Mouse (Mus musculus) forebrain, postnatal 0 days (tissue): Measurements from ENCODE around the gene C2cd5. TPM values are rescaled to one million over a fixed set of nuclear protein-coding genes. Genes with fewer than 3 reads are reported as not detected.

Source experiments
- ATAC-seq: fragments of 200-750 bp; cut with Nextera tagmentation; 2 replicates; pipeline ENCODE4 v1.8.0; 2017; ENCODE audit warnings: mild to moderate bottlenecking, moderate library complexity
- DNase-seq: peaks from one replicate; pipeline ENCODE4 v3.0.0-alpha.2; 2015
- H3K27ac ChIP-seq: fragments of 300-500 bp; sonication (generic); 2 replicates; pipeline ENCODE4 v1.5.1; 2014; ENCODE audit warnings: low read depth, mild to moderate bottlenecking, antibody characterized with exemption, low read length, moderate library complexity, mixed read lengths
- H3K27me3 ChIP-seq: fragments of 300-500 bp; sonication (generic); 2 replicates; pipeline ENCODE4 v1.6.1; 2014; ENCODE audit warnings: mild to moderate bottlenecking, low read length, mixed read lengths; ENCODE audit not compliant: insufficient read depth
- H3K36me3 ChIP-seq: fragments of 300-500 bp; sonication (generic); 2 replicates; pipeline ENCODE4 v1.6.1; 2014; ENCODE audit warnings: mild to moderate bottlenecking, moderate library complexity; ENCODE audit not compliant: insufficient read depth
- H3K4me1 ChIP-seq: fragments of 300-500 bp; sonication (generic); 2 replicates; pipeline ENCODE4 v1.6.1; 2014; ENCODE audit warnings: antibody characterized with exemption; ENCODE audit not compliant: insufficient read depth
- H3K4me2 ChIP-seq: fragments of 300-500 bp; sonication (generic); 2 replicates; pipeline ENCODE4 v1.6.1; 2014; ENCODE audit warnings: low read depth, mild to moderate bottlenecking, moderate library complexity
- H3K4me3 ChIP-seq: fragments of 300-500 bp; sonication (generic); 2 replicates; pipeline ENCODE4 v1.5.1; 2014; ENCODE audit warnings: low read depth, low read length, mixed read lengths
- H3K9ac ChIP-seq: fragments of 300-500 bp; sonication (generic); 2 replicates; pipeline ENCODE4 v1.6.1; 2014; ENCODE audit warnings: mild to moderate bottlenecking
- H3K9me3 ChIP-seq: fragments of 300-500 bp; sonication (generic); 2 replicates; pipeline ENCODE4 v1.6.1; 2016; ENCODE audit warnings: low read length
- CTCF ChIP-seq: sonication (generic); IDR thresholded peaks from 2 replicates; pipeline ENCODE4 v1.5.1; 2016; ENCODE audit warnings: antibody characterized with exemption, control low read depth, low read depth
- WGBS: fragments of 180-500 bp; shearing (Covaris S2); extraction: QIAGEN DNeasy Blood & Tissue Kit; methylation state at CpG from one replicate; pipeline ENCODE4 v1.1.7; 2014; 5-methylcytosine and 5-hydroxymethylcytosine counted together
- polyA plus RNA-seq: library from polyadenylated mRNA; unstranded; fragments of >200 nt; fragmentation: Nextera tagmentation; extraction: Ambion mirVana; gene quantifications from 2 replicates; pipeline ENCODE4 v1.2.1, GENCODE M21; 2015
- total RNA-seq: library from RNA; depleted of rRNA; stranded (reverse); fragments of >200 nt; gene quantifications from 2 replicates; pipeline ENCODE4 v1.2.3, GENCODE M21; 2014

The C2cd5 gene
- total and polyA plus RNA-seq, 2 experiments from 2014 or later, result 18.5 to 45.7 TPM

GRCm38 (mm10) chr6:143091076-143091475 is 8.9 kb downstream of the C2cd5 start:
- Histone ChIP-seq H3K4me1 (no peaks in the 10 kb centered on the region), H3K9me3 (no peaks in the 10 kb centered on the region), H3K36me3 (peaks cover 29% of the 10 kb centered on the region), H3K27me3 (no peaks in the 10 kb centered on the region), H3K4me3 (no peak overlapping the region), H3K4me2 (no peak overlapping the region), H3K27ac (no peak overlapping the region), H3K9ac (no peak overlapping the region)
- ATAC-seq (no peak), DNase-seq (no peak)
- 94% methylated on average over 6 of the region's 6 CpGs for WGBS
- TF ChIP-seq CTCF, result no peak

- ATAC-seq (no peak), DNase-seq (no peak)
- Histone ChIP-seq H3K4me2 (no peak overlapping the region), H3K27ac (no peak overlapping the region), H3K4me3 (no peak overlapping the region), H3K36me3 (peaks cover 56% of the 10 kb centered on the region), H3K9me3 (no peaks in the 10 kb centered on the region), H3K9ac (no peak overlapping the region), H3K4me1 (no peaks in the 10 kb centered on the region), H3K27me3 (no peaks in the 10 kb centered on the region)
- TF ChIP-seq CTCF, result no peak
- 93% methylated on average over 4 of the region's 4 CpGs for WGBS
Measured at GRCm38 (mm10) chr6:143087332-143087731, 12.6 kb downstream of the C2cd5 start.

DNA sequence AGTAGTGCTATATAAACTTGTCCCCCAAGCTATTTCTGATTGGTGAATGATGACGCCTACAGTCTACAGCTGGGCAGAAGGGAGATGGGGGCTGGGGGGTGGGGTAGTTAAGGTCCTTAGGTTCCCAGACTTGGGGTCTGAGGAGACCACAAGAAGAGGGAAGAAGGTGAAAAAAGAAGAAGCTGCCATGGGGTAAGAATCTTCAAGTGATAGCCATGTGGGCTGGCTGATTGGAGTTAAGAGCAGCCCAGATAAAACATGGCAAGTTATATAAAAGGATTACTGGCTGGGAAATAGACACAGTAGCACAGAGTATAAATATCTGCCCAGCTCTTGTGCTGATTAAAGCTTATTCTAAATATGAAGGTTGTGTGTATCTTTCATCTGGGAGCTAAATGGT is 14.0 kb downstream of the C2cd5 start:
- Histone ChIP-seq H3K36me3 (peaks cover 61% of the 10 kb centered on the region), H3K4me2 (no peak overlapping the region), H3K9ac (no peak overlapping the region), H3K4me3 (no peak overlapping the region), H3K27me3 (no peaks in the 10 kb centered on the region), H3K4me1 (no peaks in the 10 kb centered on the region), H3K9me3 (no peaks in the 10 kb centered on the region), H3K27ac (no peak overlapping the region)
- no peak for TF ChIP-seq CTCF
- ATAC-seq (no peak), DNase-seq (no peak)
- 97% methylated on average over 1 of the region's 1 CpGs for WGBS

DNA sequence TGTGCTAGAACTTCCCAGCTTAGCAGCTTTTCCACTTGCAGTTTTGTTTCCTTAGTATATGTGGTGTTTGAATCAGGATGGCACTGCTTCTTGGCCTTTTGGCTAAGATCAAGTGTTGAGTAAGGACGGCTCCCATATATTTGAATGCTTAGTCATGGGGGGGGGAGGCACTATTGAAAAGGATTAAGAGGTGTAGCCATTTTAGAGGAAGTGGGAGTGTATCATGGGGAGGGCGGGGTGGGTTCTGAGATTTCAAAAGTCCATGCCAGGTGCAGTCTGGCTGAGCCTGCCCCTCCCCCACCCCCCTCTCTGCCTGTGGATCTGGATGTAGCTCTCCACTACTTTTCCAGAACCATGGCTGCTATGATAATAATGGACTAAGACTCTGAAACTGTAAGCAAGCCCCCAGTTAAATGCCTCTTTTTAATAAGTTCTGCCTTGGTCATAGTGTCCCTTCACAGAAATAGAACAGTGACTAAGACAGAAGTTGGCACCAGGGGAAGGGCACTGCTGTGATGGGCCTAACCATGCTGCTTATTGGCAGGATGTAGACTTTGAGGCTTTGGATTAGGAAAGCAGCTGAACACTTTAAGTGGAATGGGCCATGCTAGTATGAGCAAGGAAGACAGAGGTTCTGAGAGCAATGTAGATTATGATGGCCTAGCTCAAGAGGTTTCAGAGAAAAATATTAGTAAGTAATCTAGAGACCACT is 15.5 kb downstream of the C2cd5 start:
- WGBS, result 86% methylated on average over 2 of the region's 2 CpGs

DNA sequence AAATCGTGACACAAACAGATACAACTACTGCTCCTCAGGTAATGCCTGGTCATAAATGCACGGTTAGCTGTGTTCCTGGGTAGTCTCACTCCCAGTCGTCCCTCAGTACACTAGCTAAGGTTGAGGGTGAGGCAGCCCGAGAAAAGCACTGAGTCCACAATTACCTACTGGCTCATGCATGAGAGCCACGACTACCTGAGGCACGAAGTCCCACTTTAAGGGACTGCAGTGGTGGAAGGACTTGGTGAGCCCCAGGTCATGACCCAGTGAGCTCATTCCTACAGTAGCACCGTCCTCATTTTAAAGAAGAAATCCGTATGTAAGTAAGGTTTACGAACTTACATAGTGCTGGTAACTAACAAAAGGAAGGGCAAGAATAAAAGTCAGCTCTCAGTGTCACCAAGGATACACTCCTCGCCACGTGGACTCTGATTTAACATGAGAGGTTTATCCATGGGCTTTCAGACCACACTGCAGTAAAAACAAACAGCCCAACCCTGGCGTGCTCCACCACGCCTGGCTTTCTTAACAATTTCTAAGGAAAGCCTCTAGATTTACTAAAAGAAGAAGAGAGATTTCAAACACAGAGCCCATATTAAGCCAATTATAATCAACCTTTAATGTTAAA is 18.3 kb downstream of the C2cd5 start:
- H3K36me3 ChIP-seq, result peaks cover 69% of the 10 kb centered on the region
- H3K9me3 ChIP-seq, result no peaks in the 10 kb centered on the region
- no peaks in the 10 kb centered on the region for H3K27me3 ChIP-seq
- no peak overlapping the region for H3K4me3 ChIP-seq
- H3K27ac ChIP-seq, result no peak overlapping the region
- DNase-seq (no peak), ATAC-seq (no peak)
- TF ChIP-seq CTCF, result no peak
- no peak overlapping the region for H3K4me2 ChIP-seq
- 86% methylated on average over 13 of the region's 13 CpGs for WGBS
- H3K9ac ChIP-seq, result no peak overlapping the region
- no peaks in the 10 kb centered on the region for H3K4me1 ChIP-seq

More for the DNA sequence above, 15.5 kb downstream of the C2cd5 start:
- Histone ChIP-seq H3K9ac (no peak overlapping the region), H3K36me3 (peaks cover 61% of the 10 kb centered on the region), H3K4me3 (no peak overlapping the region), H3K27ac (no peak overlapping the region), H3K4me2 (no peak overlapping the region), H3K9me3 (no peaks in the 10 kb centered on the region), H3K27me3 (no peaks in the 10 kb centered on the region), H3K4me1 (no peaks in the 10 kb centered on the region)
- ATAC-seq (no peak), DNase-seq (no peak)
- TF ChIP-seq CTCF, result no peak

DNA sequence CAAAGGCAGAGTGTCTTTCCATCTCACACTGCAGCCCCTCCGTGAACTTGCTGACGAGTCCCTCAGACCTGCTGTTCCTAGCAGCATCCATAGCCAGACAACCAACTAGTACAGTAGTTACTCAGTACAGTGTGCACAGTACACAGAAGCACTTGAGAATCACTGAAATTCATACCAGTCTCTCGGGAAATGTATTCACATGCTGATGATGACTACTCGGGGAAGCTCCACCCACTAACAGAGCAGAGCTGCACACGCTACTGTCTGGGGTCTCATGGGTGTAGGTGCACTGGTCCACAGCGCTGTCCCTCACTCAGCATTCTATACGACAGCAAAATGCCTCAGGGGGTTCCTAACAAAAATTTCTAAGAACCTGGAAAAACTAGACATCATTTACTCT is 19.2 kb downstream of the C2cd5 start:
- no peak for ATAC-seq
- H3K4me2 ChIP-seq, result no peak overlapping the region
- no peak overlapping the region for H3K4me3 ChIP-seq
- DNase-seq, result no peak
- H3K27me3 ChIP-seq, result no peaks in the 10 kb centered on the region
- 84% methylated on average over 7 of the region's 7 CpGs for WGBS
- H3K9ac ChIP-seq, result no peak overlapping the region
- no peak for TF ChIP-seq CTCF
- no peak overlapping the region for H3K27ac ChIP-seq
- peaks cover 64% of the 10 kb centered on the region for H3K36me3 ChIP-seq
- H3K4me1 ChIP-seq, result no peaks in the 10 kb centered on the region
- no peaks in the 10 kb centered on the region for H3K9me3 ChIP-seq

GRCm38 (mm10) chr6:143079126-143079525 is 20.8 kb downstream of the C2cd5 start:
- H3K9ac ChIP-seq, result no peak overlapping the region
- WGBS, result 77% methylated on average over 4 of the region's 4 CpGs
- no peaks in the 10 kb centered on the region for H3K4me1 ChIP-seq
- H3K27ac ChIP-seq, result no peak overlapping the region
- H3K4me2 ChIP-seq, result no peak overlapping the region
- no peak for DNase-seq
- H3K36me3 ChIP-seq, result peaks cover 57% of the 10 kb centered on the region
- no peak for TF ChIP-seq CTCF
- no peaks in the 10 kb centered on the region for H3K9me3 ChIP-seq
- no peak for ATAC-seq
- no peak overlapping the region for H3K4me3 ChIP-seq
- H3K27me3 ChIP-seq, result no peaks in the 10 kb centered on the region
